ENCODE assay signal across 19 mouse cellular contexts in genomic region chr2:5395873-5396272, GRCm38 (mm10).
DNase-seq lines count a peak whose midpoint lies in the region; ATAC-seq lines count a peak whose summit lies in the region.
"Had no signal": no experiment of that assay in that cellular context is flagged by ENCODE, and none has a peak within 500 bp of the region (broad histone marks: within the 10 kb centered on the region; RNA-seq: fewer than 3 reads in every experiment).

No protein-coding gene starts in this region.

- H3K27me3 ChIP-seq in midbrain, embryonic 10.5 days (ENCODE audit: low read depth, poor library complexity, severe bottlenecking), result no peaks in the 10 kb centered on the region
- H3K27me3 ChIP-seq in midbrain, embryonic 11.5 days (ENCODE audit: control insufficient read depth, insufficient read depth, low read length), result no peaks in the 10 kb centered on the region
- H3K27me3 ChIP-seq: embryonic facial prominence, embryonic 15.5 days; forebrain, embryonic 12.5 days had no signal

- 0 out of 2 replicates have a peak overlapping the region, but pooled peaks have one; percentile 2 for H3K27ac ChIP-seq in midbrain, embryonic 10.5 days (replicated peaks)
- H3K27ac ChIP-seq in midbrain, embryonic 11.5 days (ENCODE audit: low read depth, low read length), result no peak overlapping the region
- H3K27ac ChIP-seq: embryonic facial prominence, embryonic 13.5 days; embryonic facial prominence, embryonic 15.5 days; forebrain, embryonic 10.5 days; forebrain, embryonic 12.5 days had no signal

- no peaks in the 10 kb centered on the region for H3K36me3 ChIP-seq in midbrain, embryonic 10.5 days
- no peaks in the 10 kb centered on the region for H3K36me3 ChIP-seq in midbrain, embryonic 11.5 days (ENCODE audit: control insufficient read depth, insufficient read depth, low read length)
- H3K36me3 ChIP-seq: embryonic facial prominence, embryonic 13.5 days; embryonic facial prominence, embryonic 15.5 days; forebrain, embryonic 10.5 days; forebrain, embryonic 12.5 days had no signal

- no peak for DNase-seq in frontal cortex, postnatal 10 days (ENCODE audit: low spot score in 2 of 2)
- DNase-seq in midbrain, embryonic 10.5 days (ENCODE audit: low spot score), result no peak
- DNase-seq in midbrain, embryonic 11.5 days (ENCODE audit: low spot score, missing footprints), result no peak
- DNase-seq in embryo, embryonic 11 days, result no peak
- DNase-seq: adrenal gland, adult 2 months; adrenal gland, postnatal 10 days; adrenal gland, postnatal 25 days; B cell, adult 2 months; cerebellum, adult 11-12 months; cerebellum, adult 2 months; cerebellum, adult 9-10 months; cerebellum, postnatal 25 days had no signal

- no peak overlapping the region for H3K4me2 ChIP-seq in midbrain, embryonic 11.5 days
- H3K4me2 ChIP-seq: embryonic facial prominence, embryonic 13.5 days; embryonic facial prominence, embryonic 15.5 days; forebrain, embryonic 12.5 days had no signal

- H3K9ac ChIP-seq in midbrain, embryonic 11.5 days (ENCODE audit: low read length), result no peak overlapping the region
- H3K9ac ChIP-seq: embryonic facial prominence, embryonic 13.5 days; embryonic facial prominence, embryonic 15.5 days; forebrain, embryonic 12.5 days had no signal

- H3K4me1 ChIP-seq in midbrain, embryonic 10.5 days, result peaks cover 5% of the 10 kb centered on the region; the same call in 1 of the 2 replicates
- no peaks in the 10 kb centered on the region for H3K4me1 ChIP-seq in midbrain, embryonic 11.5 days (ENCODE audit: control insufficient read depth, insufficient read depth, low read length)
- H3K4me1 ChIP-seq: embryonic facial prominence, embryonic 15.5 days had no signal

- H3K4me3 ChIP-seq in midbrain, embryonic 10.5 days, result no peak overlapping the region
- H3K4me3 ChIP-seq in midbrain, embryonic 11.5 days (ENCODE audit: low read depth, low read length), result no peak overlapping the region
- H3K4me3 ChIP-seq: embryonic facial prominence, embryonic 13.5 days; embryonic facial prominence, embryonic 15.5 days; erythroblast, embryonic 14.5 days; forebrain, embryonic 10.5 days; forebrain, embryonic 12.5 days had no signal

- no peaks in the 10 kb centered on the region for H3K9me3 ChIP-seq in midbrain, embryonic 10.5 days (replicated peaks)
- H3K9me3 ChIP-seq in midbrain, embryonic 11.5 days (ENCODE audit: control insufficient read depth, low read length), result no peaks in the 10 kb centered on the region
- H3K9me3 ChIP-seq: embryonic facial prominence, embryonic 13.5 days; embryonic facial prominence, embryonic 15.5 days; forebrain, embryonic 10.5 days; forebrain, embryonic 12.5 days had no signal

- peak; percentile 58; the same call in 1 of the 2 replicates for ATAC-seq in frontal cortex, adult (ENCODE audit: low TSS enrichment)
- ATAC-seq in midbrain, embryonic 11.5 days (ENCODE audit: low FRiP score), result no peak
- ATAC-seq: CD4-positive, CD25-positive, alpha-beta regulatory T cell, adult 4 months had no signal

- 69% methylated on average over 2 of the region's 2 CpGs for WGBS in midbrain, embryonic 10.5 days
- WGBS in midbrain, embryonic 11.5 days, result 77% methylated on average over 2 of the region's 2 CpGs
